Mouse (Mus musculus) hindbrain, embryonic 13.5 days (tissue): ENCODE results near the gene Ifnb1. TPM values are rescaled to one million over a fixed set of nuclear protein-coding genes. Genes with fewer than 3 reads are reported as not detected.
"Not testable (repeated sequence)": the region's sequence is repeated elsewhere in the genome, so short reads cannot be mapped to it uniquely, and the experiment has no call there.

ENCODE experiments used
- ATAC-seq: fragments of 200-750 bp; cut with Nextera tagmentation; 2 replicates; pipeline ENCODE4 v1.8.0; 2017; ENCODE audit warnings: moderate TSS enrichment; ENCODE audit not compliant: low FRiP score
- H3K27ac ChIP-seq: fragments of 300-500 bp; sonication (generic); 2 replicates; pipeline ENCODE4 v1.5.1; 2015; ENCODE audit warnings: inconsistent platforms, mild to moderate bottlenecking, moderate library complexity
- H3K27me3 ChIP-seq: fragments of 300-500 bp; sonication (generic); 2 replicates; pipeline ENCODE4 v1.6.1; 2015; ENCODE audit warnings: mild to moderate bottlenecking, inconsistent platforms
- H3K36me3 ChIP-seq: fragments of 300-500 bp; sonication (generic); 2 replicates; pipeline ENCODE4 v1.6.1; 2015; ENCODE audit warnings: mild to moderate bottlenecking, inconsistent platforms
- H3K4me1 ChIP-seq: fragments of 300-500 bp; sonication (generic); replicated peaks from 2 replicates; pipeline ENCODE4 v1.6.1; 2015; ENCODE audit warnings: inconsistent platforms
- H3K4me2 ChIP-seq: fragments of 300-500 bp; sonication (generic); 2 replicates; pipeline ENCODE4 v1.6.1; 2015; ENCODE audit warnings: inconsistent platforms, mild to moderate bottlenecking, moderate library complexity
- H3K4me3 ChIP-seq: fragments of 300-500 bp; sonication (generic); 2 replicates; pipeline ENCODE4 v1.5.1; 2015; ENCODE audit warnings: mild to moderate bottlenecking, inconsistent platforms
- H3K9ac ChIP-seq: fragments of 300-500 bp; sonication (generic); 2 replicates; pipeline ENCODE4 v1.6.1; 2015; ENCODE audit warnings: mild to moderate bottlenecking, inconsistent platforms
- H3K9me3 ChIP-seq: fragments of 300-500 bp; sonication (generic); 2 replicates; pipeline ENCODE4 v1.6.1; 2016; ENCODE audit warnings: inconsistent platforms
- WGBS: fragments of 180-500 bp; shearing (Covaris S2); methylation state at CpG from one replicate; pipeline ENCODE4 v1.1.7; 2015; 5-methylcytosine and 5-hydroxymethylcytosine counted together
- polyA plus RNA-seq: library from polyadenylated mRNA; unstranded; fragments of >200 nt; fragmentation: Nextera tagmentation; extraction: Ambion mirVana; gene quantifications from 2 replicates; pipeline ENCODE4 v1.2.1, GENCODE M21; 2015

Ifnb1 gene
- polyA plus RNA-seq, result not detected in 2 replicates

- Histone ChIP-seq H3K9me3 (no peaks in the 10 kb centered on the region), H3K27ac (no peak within 1 kb of the TSS), H3K4me3 (no peak within 1 kb of the TSS), H3K36me3 (no peaks in the 10 kb centered on the region), H3K4me2 (no peak within 1 kb of the TSS), H3K9ac (no peak within 1 kb of the TSS), H3K4me1 (no peaks in the 10 kb centered on the region), H3K27me3 (no peaks in the 10 kb centered on the region)
- ATAC-seq, result no peak
- WGBS, result 89% methylated on average over 4 of the region's 4 CpGs
Measured at GRCm38 (mm10) chr4:88522674-88523073, at the start of gene Ifnb1. Gene Ifnb1 (minus strand): TSS chr4:88522774.

DNA sequence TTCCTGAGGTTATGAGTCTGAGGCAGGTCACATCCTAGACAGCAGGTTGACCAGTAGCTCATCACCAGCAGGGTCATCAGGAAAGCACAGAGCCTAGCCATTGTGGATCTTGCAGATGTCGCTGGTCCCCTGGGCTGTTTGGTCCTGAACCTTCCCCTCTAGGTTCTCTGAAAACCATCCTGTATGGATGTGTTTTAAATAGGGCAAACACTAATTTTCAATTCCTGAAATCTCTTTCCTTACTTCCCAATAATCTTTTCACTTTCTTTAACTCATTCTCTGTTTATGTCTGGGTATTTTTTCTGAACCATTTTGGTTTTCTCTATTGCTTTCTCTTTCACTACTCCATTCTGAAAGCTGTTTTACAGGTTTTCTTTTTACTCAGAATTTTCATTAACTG is 49.1 kb upstream of the Ifnb1 start, which contains the start of gene Ifna14:
Gene Ifna14 (minus strand): TSS at position 101 of the 400 bp plus-strand sequence.
- no peak within 1 kb of the TSS for H3K4me3 ChIP-seq
- no peaks in the 10 kb centered on the region for H3K9me3 ChIP-seq
- no peak within 1 kb of the TSS for H3K4me2 ChIP-seq
- no peaks in the 10 kb centered on the region for H3K36me3 ChIP-seq
- H3K27me3 ChIP-seq, result no peaks in the 10 kb centered on the region
- no peak for ATAC-seq
- 75% methylated on average over 1 of the region's 1 CpGs for WGBS
- H3K27ac ChIP-seq, result no peak within 1 kb of the TSS
- no peak within 1 kb of the TSS for H3K9ac ChIP-seq
- H3K4me1 ChIP-seq, result no peaks in the 10 kb centered on the region

GRCm38 (mm10) chr4:88561791-88562190 is 39.2 kb upstream of the Ifnb1 start:
- H3K9ac ChIP-seq, result no peak overlapping the region
- no peak overlapping the region for H3K4me3 ChIP-seq
- no peaks in the 10 kb centered on the region for H3K9me3 ChIP-seq
- H3K4me1 ChIP-seq, result no peaks in the 10 kb centered on the region
- ATAC-seq, result no peak
- H3K27ac ChIP-seq, result no peak overlapping the region
- 96% methylated on average over 1 of the region's 1 CpGs for WGBS
- H3K36me3 ChIP-seq, result no peaks in the 10 kb centered on the region
- no peak overlapping the region for H3K4me2 ChIP-seq
- H3K27me3 ChIP-seq, result no peaks in the 10 kb centered on the region

DNA sequence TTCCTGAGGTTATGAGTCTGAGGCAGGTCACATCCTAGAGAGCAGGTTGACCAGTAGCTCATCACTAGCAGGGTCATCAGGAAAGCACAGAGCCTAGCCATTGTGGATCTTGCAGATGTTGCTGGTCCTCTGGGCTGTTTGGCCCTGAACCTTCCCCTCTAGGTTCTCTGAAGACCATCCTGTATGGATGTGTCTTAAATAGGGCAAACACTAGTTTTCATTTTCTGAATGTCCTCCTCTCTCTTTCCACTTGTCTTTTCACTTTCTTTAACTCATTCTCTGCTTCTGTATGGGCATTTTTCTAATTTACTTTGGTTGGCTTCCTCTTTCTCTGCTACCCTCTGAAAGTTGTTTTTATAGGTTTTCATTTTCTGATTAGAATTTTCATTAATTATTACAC is 35.6 kb upstream of the Ifnb1 start, which contains the start of gene Ifna15:
Gene Ifna15 (minus strand): TSS at position 101 of the 400 bp plus-strand sequence.
- not testable (repeated sequence) for H3K27ac ChIP-seq, ATAC-seq, H3K4me3 ChIP-seq, H3K9ac ChIP-seq, H3K4me1 ChIP-seq, H3K4me2 ChIP-seq, H3K9me3 ChIP-seq, H3K27me3 ChIP-seq, H3K36me3 ChIP-seq

DNA sequence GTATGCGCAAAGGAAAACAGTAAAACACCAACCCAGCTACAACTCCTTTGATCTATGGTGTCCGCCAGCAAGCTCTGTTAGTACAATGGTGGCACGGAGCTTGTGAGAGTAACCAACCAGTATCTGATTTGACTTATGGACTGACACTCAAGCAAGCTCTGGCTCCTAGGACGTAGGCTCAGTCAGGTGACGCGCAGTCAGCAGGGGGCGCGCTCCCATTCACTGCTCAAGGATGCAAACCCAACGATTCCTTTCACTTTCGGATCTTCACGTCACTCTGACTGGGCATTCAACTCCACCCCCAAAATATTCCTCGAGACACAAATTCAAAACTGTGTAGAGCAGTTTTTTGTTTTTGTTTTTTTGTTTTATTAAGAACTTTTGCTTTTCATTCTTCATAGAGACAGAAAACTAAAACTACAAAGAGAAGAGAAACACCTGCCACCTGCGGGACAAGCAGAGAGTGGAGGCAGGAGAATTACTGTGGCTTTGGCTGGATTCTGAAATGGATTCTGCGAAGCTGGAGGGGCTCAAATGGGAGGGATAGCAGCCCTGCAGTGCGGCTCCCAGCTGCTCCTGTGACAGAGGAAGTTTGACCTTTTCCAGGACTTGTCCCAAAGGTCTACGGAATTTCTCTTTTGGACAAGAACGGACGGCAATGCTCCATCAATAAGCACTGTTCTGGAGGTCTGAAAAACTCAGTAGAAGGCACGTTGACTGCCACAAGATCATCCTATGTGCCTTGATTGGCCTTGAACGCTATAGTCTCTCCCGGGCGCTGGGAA is 27.8 kb upstream of the Ifnb1 start:
- ATAC-seq, result no peak

DNA sequence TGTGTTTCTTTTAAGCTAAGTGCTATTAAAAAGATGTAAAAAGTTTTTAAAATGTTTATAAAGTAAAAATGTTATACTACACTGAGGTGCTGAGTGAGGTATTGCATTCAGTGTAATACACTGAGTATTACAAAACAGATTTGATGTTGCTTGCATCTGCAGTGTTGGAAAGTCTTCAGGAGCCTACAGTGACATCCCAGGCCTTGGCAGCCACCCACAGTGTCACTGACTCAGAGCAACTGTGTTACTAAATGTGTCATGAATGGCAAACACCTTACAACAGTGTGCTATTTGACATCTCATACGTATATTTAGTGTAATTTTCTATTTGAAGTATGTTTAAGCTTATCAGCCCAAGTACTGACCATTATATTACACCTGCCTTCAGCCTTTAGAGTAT is 25.4 kb upstream of the Ifnb1 start:
- H3K4me2 ChIP-seq, result no peak overlapping the region
- ATAC-seq, result no peak
- 83% methylated on average over 1 of the region's 1 CpGs for whole genome bisulfite sequencing
- no peaks in the 10 kb centered on the region for H3K27me3 ChIP-seq
- no peak overlapping the region for H3K9ac ChIP-seq
- 0 out of 2 replicates have a peak, but pooled peaks cover 4% of the 10 kb centered on the region for H3K4me1 ChIP-seq
- no peak overlapping the region for H3K27ac ChIP-seq
- no peaks in the 10 kb centered on the region for H3K9me3 ChIP-seq
- no peak overlapping the region for H3K4me3 ChIP-seq
- H3K36me3 ChIP-seq, result no peaks in the 10 kb centered on the region

More for the DNA sequence above, 27.8 kb upstream of the Ifnb1 start:
- Histone ChIP-seq H3K27me3 (no peaks in the 10 kb centered on the region), H3K4me3 (peak overlapping the region; percentile 19; the same call in 1 of the 2 replicates), H3K4me1 (0 out of 2 replicates have a peak, but pooled peaks cover 4% of the 10 kb centered on the region), H3K9me3 (no peaks in the 10 kb centered on the region), H3K27ac (no peak overlapping the region), H3K4me2 (peak overlapping the region; percentile 40), H3K9ac (no peak overlapping the region), H3K36me3 (no peaks in the 10 kb centered on the region)
- WGBS, result 33% methylated on average over 22 of the region's 22 CpGs

- Histone ChIP-seq H3K27me3 (no peaks in the 10 kb centered on the region), H3K4me2 (no peak overlapping the region), H3K4me3 (no peak overlapping the region), H3K9ac (no peak overlapping the region), H3K9me3 (no peaks in the 10 kb centered on the region), H3K36me3 (no peaks in the 10 kb centered on the region), H3K4me1 (no peaks in the 10 kb centered on the region), H3K27ac (no peak overlapping the region)
- WGBS, result 48% methylated on average over 2 of the region's 2 CpGs
- ATAC-seq, result peak; percentile 90
Measured at GRCm38 (mm10) chr4:88543649-88544234, 21.2 kb upstream of the Ifnb1 start.

DNA sequence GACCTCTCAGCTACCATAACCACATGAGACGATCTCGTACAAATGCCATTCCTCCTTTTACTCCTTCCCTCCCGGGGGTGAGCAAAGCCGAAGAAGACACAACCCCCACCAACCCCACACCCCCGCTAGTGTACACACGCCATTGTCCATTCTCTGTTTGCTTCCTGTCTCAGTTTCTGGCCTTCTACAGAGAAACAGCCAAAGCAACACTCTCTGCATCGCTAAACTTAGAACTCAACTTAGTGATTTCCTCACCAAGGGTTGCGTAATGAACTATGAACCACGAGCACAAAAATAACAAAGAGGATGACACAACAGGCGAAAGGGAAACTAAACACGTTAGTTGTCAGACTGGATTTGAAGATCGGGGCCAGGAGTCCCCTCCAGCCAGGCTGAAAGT is 14.8 kb upstream of the Ifnb1 start:
- no peaks in the 10 kb centered on the region for H3K9me3 ChIP-seq
- 75% methylated on average over 12 of the region's 12 CpGs for WGBS
- ATAC-seq, result no peak
- no peaks in the 10 kb centered on the region for H3K4me1 ChIP-seq
- H3K36me3 ChIP-seq, result no peaks in the 10 kb centered on the region
- H3K9ac ChIP-seq, result no peak overlapping the region
- no peak overlapping the region for H3K4me3 ChIP-seq
- H3K4me2 ChIP-seq, result no peak overlapping the region
- no peaks in the 10 kb centered on the region for H3K27me3 ChIP-seq
- H3K27ac ChIP-seq, result no peak overlapping the region

GRCm38 (mm10) chr4:88536640-88537039 is 14.1 kb upstream of the Ifnb1 start:
- 63% methylated on average over 7 of the region's 7 CpGs for whole genome bisulfite sequencing
- H3K27ac ChIP-seq, result no peak overlapping the region
- H3K4me3 ChIP-seq, result no peak overlapping the region
- H3K36me3 ChIP-seq, result no peaks in the 10 kb centered on the region
- no peaks in the 10 kb centered on the region for H3K9me3 ChIP-seq
- no peak overlapping the region for H3K4me2 ChIP-seq
- no peak for ATAC-seq
- H3K9ac ChIP-seq, result no peak overlapping the region
- H3K27me3 ChIP-seq, result no peaks in the 10 kb centered on the region
- H3K4me1 ChIP-seq, result no peaks in the 10 kb centered on the region

GRCm38 (mm10) chr4:88535742-88536141 is 13.2 kb upstream of the Ifnb1 start:
- 89% methylated on average over 1 of the region's 1 CpGs for WGBS
- no peak for ATAC-seq
- Histone ChIP-seq H3K4me3 (no peak overlapping the region), H3K9me3 (no peaks in the 10 kb centered on the region), H3K27ac (no peak overlapping the region), H3K27me3 (no peaks in the 10 kb centered on the region), H3K4me2 (no peak overlapping the region), H3K36me3 (no peaks in the 10 kb centered on the region), H3K9ac (no peak overlapping the region), H3K4me1 (no peaks in the 10 kb centered on the region)

DNA sequence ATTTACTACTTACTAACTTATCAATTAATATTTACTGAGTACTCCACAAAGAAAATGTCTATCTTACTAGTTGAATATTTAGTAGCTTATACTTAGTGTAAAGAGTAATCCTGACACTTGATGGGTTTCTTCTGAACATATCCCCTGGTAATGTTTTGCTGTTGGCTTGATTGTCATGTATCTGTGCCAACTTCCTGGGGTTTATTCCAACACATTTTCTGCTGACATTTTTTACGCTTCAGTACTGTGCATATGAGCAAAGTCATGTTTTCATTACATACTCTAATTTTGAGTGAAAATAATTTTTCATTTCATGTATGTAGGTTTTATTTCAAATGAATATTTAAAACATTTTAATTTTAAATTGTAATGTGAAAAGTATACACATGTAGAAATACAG is 12.3 kb upstream of the Ifnb1 start:
- 86% methylated on average over 1 of the region's 1 CpGs for WGBS
- Histone ChIP-seq H3K27ac (no peak overlapping the region), H3K36me3 (no peaks in the 10 kb centered on the region), H3K4me2 (no peak overlapping the region), H3K9me3 (no peaks in the 10 kb centered on the region), H3K4me1 (no peaks in the 10 kb centered on the region), H3K9ac (no peak overlapping the region), H3K27me3 (no peaks in the 10 kb centered on the region), H3K4me3 (no peak overlapping the region)
- no peak for ATAC-seq

DNA sequence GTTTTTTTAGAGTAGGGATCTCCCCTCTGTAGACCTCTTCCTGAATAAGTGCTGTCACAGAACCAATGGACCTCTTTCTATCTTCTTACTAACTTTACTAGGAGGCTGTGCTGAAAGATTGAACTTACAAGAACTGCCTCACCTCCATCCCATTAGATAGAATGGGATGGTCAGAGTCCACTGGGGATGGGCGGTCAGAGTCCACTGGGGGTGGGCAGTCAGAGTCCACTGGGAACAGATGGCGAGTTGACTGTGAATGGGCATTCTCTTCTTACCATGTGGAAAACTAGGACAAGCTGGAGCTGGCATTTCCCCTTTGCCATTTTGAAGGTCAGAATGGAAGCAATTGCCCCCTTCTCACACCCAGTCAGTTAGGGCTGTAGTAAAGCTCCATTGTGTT is 10.9 kb upstream of the Ifnb1 start:
- no peak overlapping the region for H3K9ac ChIP-seq
- H3K27me3 ChIP-seq, result no peaks in the 10 kb centered on the region
- H3K4me3 ChIP-seq, result no peak overlapping the region
- no peak overlapping the region for H3K27ac ChIP-seq
- 88% methylated on average over 2 of the region's 2 CpGs for WGBS
- no peaks in the 10 kb centered on the region for H3K4me1 ChIP-seq
- no peak for ATAC-seq
- H3K9me3 ChIP-seq, result no peaks in the 10 kb centered on the region
- H3K4me2 ChIP-seq, result no peak overlapping the region
- no peaks in the 10 kb centered on the region for H3K36me3 ChIP-seq

DNA sequence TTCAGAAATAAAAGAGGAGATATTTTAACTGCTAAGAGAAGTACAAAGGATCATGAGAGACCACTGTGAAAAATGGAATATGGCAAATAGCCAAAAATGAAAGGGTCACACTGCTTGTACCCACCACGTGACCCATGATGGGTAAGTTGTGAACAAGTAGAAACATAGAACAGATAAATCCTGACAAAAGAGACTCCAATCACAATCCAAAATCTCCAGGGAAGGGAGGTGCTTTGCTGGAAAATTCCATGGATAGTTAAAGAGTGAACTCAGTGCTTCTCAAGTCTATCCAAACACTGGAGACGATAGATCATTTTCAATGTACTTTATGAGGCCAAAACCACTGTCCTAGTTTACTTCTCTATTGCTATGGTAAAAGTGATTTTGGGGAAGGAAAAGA is 8.3 kb upstream of the Ifnb1 start:
- Histone ChIP-seq H3K4me1 (no peaks in the 10 kb centered on the region), H3K9me3 (no peaks in the 10 kb centered on the region), H3K27ac (no peak overlapping the region), H3K36me3 (no peaks in the 10 kb centered on the region), H3K4me3 (no peak overlapping the region), H3K27me3 (no peaks in the 10 kb centered on the region), H3K9ac (no peak overlapping the region), H3K4me2 (no peak overlapping the region)
- WGBS, result 84% methylated on average over 2 of the region's 2 CpGs
- ATAC-seq, result no peak
